Mouse (Mus musculus) right cerebral cortex, postnatal 36 days (tissue): Measurements from ENCODE around the gene Gcdh.
"Not testable (repeated sequence)": the region's sequence is repeated elsewhere in the genome, so short reads cannot be mapped to it uniquely, and the experiment has no call there.

ENCODE experiments used
- DNase-seq, 2 experiments: peaks; one replicate each; pipeline ENCODE4 v3.0.0; 2022; ENCODE audit warnings: low spot score in 2 of 2, mixed read lengths in 1 of 2

Gene Gcdh

GRCm38 (mm10) chr8:84910551-84910950 lies 16.8 kb upstream of the Gcdh start:
- no peak for DNase-seq

GRCm38 (mm10) chr8:84909949-84910348 lies 16.2 kb upstream of the Gcdh start:
- no peak for DNase-seq

- no peak for DNase-seq
These were observed 15.5 kb upstream of the Gcdh start for GRCm38 (mm10) chr8:84909162-84909767.

GRCm38 (mm10) chr8:84908421-84909161 lies 14.9 kb upstream of the Gcdh start, which contains the start of gene Dnase2a:
Gene Dnase2a (plus strand): TSS chr8:84908560.
- DNase-seq, result peak; percentile 78 to 83

GRCm38 (mm10) chr8:84907979-84908378 lies 14.3 kb upstream of the Gcdh start:
- not testable (repeated sequence) for DNase-seq

- DNase-seq, result no peak
These were observed 13.8 kb upstream of the Gcdh start for GRCm38 (mm10) chr8:84907493-84907892.

GRCm38 (mm10) chr8:84907037-84907436 lies 13.3 kb upstream of the Gcdh start:
- no peak for DNase-seq

- DNase-seq, result no peak
These were observed 10.6 kb upstream of the Gcdh start for GRCm38 (mm10) chr8:84904351-84904750.

- DNase-seq, result peak; percentile 84 to 89
These were observed 9.4 kb upstream of the Gcdh start for GRCm38 (mm10) chr8:84902920-84903661.

- DNase-seq, result no peak
These were observed 8.7 kb upstream of the Gcdh start for GRCm38 (mm10) chr8:84902367-84902919.

GRCm38 (mm10) chr8:84901752-84902151 lies 8.0 kb upstream of the Gcdh start, which contains the start of gene Klf1:
Gene Klf1 (plus strand): TSS chr8:84901928.
- DNase-seq, result no peak

GRCm38 (mm10) chr8:84901071-84901470 lies 7.3 kb upstream of the Gcdh start:
- DNase-seq, result no peak

GRCm38 (mm10) chr8:84895963-84896362 lies 2.2 kb upstream of the Gcdh start:
- DNase-seq, result no peak

GRCm38 (mm10) chr8:84892993-84893708 lies 570 bp downstream of the Gcdh start:
- no peak for DNase-seq

- DNase-seq, result no peak
These were observed 4.6 kb downstream of the Gcdh start for GRCm38 (mm10) chr8:84889141-84889540.

GRCm38 (mm10) chr8:84888280-84888679 lies 5.4 kb downstream of the Gcdh start:
- no peak for DNase-seq

GRCm38 (mm10) chr8:84884728-84885127 lies 9.0 kb downstream of the Gcdh start:
- no peak for DNase-seq

GRCm38 (mm10) chr8:84878915-84879314 lies 14.8 kb downstream of the Gcdh start:
- no peak for DNase-seq

GRCm38 (mm10) chr8:84877297-84878035 lies 16.3 kb downstream of the Gcdh start:
- no peak for DNase-seq

- DNase-seq, result no peak
These were observed 19.4 kb downstream of the Gcdh start for GRCm38 (mm10) chr8:84874339-84874738.

GRCm38 (mm10) chr8:84873016-84873415 lies 20.7 kb downstream of the Gcdh start:
- DNase-seq, result no peak
